Mouse (Mus musculus) layer of hippocampus, adult 2 months (tissue): ENCODE results near the gene Otop3. TPM values are rescaled to one million over a fixed set of nuclear protein-coding genes. Genes with fewer than 3 reads are reported as not detected.
A peak's percentile ranks its signal among the peaks of the same experiment; 100 is the strongest.

Experiments
- DNase-seq, 2 experiments: peaks; one replicate each; pipeline ENCODE4 v3.0.0; 2022; ENCODE audit warnings: low spot score in 2 of 2
- H3K27ac ChIP-seq: fragments of 200-600 bp; 2 replicates; pipeline ENCODE4 v1.8.1; 2022
- H3K4me3 ChIP-seq: fragments of 200-600 bp; 2 replicates; pipeline ENCODE4 v1.8.1; 2022; ENCODE audit warnings: mild to moderate bottlenecking
- CTCF ChIP-seq: fragments of 200-600 bp; conservative IDR thresholded peaks from 2 replicates; pipeline ENCODE4 v1.8.1; 2022; ENCODE audit warnings: antibody characterized with exemption, mild to moderate bottlenecking, moderate library complexity
- total RNA-seq, 2 experiments: library from RNA; stranded (reverse); gene quantifications; 2 replicates each; pipeline ENCODE4 v1.2.3; 2021

Gene Otop3
- total RNA-seq, 2 experiments from 2014 or later, result 0.20 TPM; not detected in 1

DNA sequence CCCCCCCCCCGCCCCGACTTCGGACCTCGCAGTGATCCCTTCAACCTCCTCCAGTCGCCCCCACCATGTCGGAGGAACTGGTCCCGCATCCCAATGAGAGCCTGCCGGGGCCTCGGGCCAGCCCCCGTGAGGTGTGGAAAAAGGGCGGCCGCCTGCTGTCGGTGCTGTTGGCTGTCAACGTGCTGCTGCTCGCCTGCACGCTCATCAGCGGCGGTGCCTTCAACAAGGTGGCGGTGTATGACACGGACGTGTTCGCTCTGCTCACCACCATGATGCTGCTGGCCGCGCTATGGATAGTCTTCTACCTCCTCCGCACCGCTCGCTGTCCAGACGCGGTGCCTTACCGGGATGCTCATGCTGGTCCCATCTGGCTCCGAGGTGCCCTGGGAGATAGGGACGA, 11.2 kb upstream of the Otop3 start:
- H3K27ac ChIP-seq, result no peak overlapping the region
- TF ChIP-seq CTCF, result no peak
- no peak for DNase-seq
- H3K4me3 ChIP-seq, result no peak overlapping the region

DNA sequence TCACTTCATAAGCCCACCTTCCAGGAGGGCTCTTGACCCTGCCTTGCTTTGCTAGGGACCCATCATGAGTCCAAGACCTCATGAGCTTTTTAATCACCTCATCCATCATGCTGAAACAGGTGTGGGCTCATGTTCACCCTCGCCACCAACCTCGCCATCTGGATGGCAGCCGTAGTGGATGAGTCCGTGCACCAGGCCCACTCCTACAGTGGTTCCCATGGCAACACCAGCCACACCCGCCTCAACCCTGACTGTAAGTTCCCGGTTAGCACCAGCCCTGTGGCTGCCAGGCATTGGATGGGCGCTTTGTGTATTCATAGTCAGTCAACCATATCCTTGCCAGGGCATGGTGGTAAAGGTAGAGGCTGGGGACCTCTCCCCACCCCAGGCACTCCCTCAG, 7.8 kb upstream of the Otop3 start:
- DNase-seq, result peak in 1 of 2 experiments; percentile 27
- no peak overlapping the region for H3K27ac ChIP-seq
- no peak for TF ChIP-seq CTCF
- H3K4me3 ChIP-seq, result no peak overlapping the region

DNA sequence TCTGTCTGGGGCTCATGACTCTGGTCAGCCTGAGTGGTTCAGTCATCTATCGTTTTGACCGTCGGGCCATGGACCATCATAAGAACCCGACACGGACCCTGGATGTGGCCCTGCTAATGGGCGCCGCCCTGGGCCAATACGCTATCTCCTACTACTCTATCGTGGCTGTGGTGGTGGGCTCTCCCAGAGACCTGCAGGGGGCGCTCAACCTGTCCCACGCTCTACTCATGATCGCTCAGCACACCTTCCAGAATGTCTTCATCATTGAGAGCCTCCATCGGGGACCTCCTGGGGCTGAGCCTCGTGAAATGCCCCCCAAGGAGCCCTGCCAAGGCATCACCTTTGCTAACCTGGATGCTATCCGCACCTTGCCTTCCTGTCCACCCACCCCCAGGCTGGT, 5.2 kb upstream of the Otop3 start:
- H3K4me3 ChIP-seq, result no peak overlapping the region
- no peak for DNase-seq
- H3K27ac ChIP-seq, result no peak overlapping the region
- TF ChIP-seq CTCF, result peak; percentile 56

DNA sequence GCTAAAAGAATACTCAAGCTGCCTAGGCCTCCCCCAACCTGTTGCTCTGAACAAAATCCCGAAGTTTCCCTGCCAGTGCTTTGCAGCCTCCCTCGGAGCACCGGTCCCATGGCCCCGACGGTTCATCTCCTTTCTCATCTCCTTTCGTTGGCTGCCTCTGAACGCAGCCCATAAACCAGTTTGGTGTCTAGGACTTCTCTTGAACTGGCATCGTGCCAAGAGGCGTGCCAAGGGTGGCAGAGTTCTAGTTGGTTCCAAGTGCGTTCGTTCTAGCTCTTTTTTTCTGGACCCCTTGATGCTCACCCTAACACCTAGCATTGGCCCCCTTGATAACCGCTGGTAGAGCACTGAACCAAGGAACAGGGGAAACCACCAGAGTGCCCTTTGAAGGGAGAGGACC, 692 bp downstream of the Otop3 start:
- no peak overlapping the region for H3K27ac ChIP-seq
- no peak for DNase-seq
- no peak overlapping the region for H3K4me3 ChIP-seq
- TF ChIP-seq CTCF, result no peak

DNA sequence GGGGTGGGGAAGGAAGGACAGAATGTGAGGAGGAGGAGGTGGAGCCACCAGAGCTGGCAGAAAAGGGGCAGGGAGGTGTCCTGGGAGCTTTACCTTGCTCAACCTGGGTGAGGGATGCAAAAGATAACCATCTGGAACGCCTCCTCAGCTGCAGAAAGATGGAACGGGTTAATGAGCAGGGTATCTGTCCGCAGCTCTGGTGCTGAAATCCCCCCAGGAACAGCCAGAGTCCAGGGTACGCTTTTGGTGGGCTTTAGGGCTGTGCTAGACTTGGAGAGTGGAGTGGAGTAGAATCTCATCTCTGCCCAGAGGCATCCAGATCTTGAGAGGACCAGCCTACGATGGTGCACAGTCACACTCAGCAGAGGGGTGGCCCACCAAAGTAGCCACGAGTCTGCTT, 1.6 kb downstream of the Otop3 start:
- no peak for TF ChIP-seq CTCF
- no peak overlapping the region for H3K4me3 ChIP-seq
- DNase-seq, result no peak
- no peak overlapping the region for H3K27ac ChIP-seq

DNA sequence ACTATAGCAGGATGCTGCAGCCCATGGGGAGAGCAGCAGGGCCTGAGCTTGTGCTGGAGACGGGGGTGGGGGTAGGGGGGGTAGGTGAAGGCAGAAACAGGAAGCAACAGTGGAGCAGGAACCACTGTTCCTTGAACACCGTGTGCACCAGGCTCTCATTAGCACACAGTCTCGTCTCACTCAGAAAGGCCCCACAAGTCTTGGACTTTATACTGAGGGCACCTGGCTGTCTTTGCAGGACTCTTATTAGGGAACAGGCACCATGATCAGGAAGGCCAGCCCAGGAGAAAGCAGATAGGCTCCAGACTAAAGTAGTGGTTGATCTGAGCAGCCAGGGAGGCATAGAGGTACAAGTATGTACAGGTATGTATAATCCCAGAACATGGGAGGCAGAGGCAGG, 2.8 kb downstream of the Otop3 start:
- no peak for DNase-seq
- no peak overlapping the region for H3K27ac ChIP-seq
- TF ChIP-seq CTCF, result no peak
- H3K4me3 ChIP-seq, result no peak overlapping the region

DNA sequence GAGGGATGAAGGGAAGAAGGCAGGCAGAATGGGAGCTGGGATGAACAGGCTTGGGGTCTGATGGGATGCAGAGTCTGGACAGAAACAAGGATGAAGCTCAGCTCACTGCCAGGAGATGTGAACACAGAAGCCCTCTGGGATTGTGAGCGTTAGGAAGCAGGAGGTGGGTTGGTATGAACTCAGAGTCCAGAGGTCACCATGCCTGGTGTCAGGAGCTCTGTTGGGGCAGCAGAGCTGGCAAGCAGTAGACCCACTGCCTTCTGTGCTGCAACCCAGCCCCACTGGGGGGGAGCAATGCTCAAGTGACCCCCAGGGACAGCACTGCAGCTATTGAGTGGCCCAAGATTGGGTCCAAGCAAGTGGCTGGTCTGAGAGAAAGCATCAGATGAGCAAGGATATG, 3.3 kb downstream of the Otop3 start:
- no peak overlapping the region for H3K4me3 ChIP-seq
- no peak for DNase-seq
- no peak for TF ChIP-seq CTCF
- H3K27ac ChIP-seq, result no peak overlapping the region

DNA sequence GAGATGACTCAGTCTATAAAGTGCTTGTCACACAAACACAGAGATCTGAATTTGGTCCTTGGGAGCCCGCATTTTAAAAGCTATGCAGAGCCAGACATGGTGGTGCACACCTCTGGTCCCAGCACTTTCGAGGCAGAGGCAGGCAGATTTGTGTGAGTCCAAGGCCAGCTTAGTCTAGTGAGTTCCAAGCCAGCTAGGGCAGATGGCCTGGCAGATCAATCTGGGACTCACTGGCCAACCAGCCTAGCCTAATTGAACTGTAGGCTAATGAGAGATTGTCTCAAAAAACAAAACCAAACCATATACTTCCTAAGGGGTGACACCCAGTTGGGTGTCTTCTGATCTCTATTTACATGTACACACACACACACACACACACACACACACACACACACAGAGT, 6.7 kb downstream of the Otop3 start:
- no peak for DNase-seq
- Histone ChIP-seq H3K27ac (no peak overlapping the region), H3K4me3 (no peak overlapping the region)
- TF ChIP-seq CTCF, result no peak

DNA sequence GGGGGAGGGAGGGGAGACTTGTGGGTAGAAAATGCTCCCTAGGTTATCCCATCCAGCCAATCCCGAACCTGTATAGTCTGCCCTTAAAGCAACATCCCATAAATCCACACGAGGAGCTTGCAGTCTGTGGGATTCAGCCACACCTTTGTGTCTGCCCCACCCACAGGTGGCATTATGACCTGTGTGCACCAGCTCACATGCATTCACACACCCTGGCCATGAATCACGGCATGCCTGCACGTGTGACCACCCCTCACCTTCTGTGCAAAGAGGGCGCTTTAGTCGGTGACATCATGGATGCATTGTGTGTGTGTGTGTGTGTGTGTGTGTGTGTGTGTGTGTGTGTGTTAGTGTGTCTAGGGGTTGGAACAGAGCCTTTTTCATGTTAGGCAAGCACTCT, 7.3 kb downstream of the Otop3 start:
- H3K4me3 ChIP-seq, result no peak overlapping the region
- H3K27ac ChIP-seq, result no peak overlapping the region
- TF ChIP-seq CTCF, result no peak
- no peak for DNase-seq

DNA sequence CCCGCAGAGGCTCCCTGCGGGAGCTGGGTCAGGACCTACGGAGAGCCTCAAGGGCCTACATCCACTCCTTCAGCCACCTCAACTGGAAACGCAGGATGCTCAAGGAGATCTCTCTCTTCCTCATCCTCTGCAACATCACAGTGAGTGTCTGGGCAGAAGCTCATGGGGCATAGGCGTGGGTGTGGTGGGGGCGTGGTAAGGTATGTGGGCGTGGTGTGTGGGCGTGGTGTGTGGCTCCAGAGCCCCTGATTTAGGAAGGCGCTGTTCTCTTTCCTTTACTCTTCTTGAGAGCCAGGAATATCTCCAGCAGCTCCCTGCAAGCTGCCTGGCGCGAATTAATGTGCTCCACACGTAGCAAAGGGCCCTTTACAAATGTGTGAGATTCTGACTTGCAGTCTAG, 10.4 kb downstream of the Otop3 start:
- Histone ChIP-seq H3K4me3 (no peak overlapping the region), H3K27ac (no peak overlapping the region)
- DNase-seq, result no peak
- TF ChIP-seq CTCF, result no peak

DNA sequence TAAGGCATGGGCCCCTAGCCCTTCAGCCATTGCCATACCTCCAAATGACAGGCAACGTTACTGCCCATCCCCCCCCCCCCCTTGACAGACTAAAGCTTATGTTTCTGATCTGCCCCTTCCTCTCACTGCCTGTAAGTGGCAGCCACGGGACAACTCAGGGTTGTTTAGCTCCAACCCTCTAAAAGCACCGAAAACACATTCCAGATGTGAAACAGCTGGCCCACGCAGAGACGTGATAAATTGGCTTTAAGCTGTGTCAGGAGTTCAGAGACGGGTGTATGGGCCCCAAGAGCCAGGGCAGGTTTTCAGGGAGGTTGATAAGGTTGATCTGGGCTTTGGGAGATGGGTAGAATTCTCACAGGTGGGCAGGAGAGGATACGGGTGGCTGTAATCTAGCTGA, 11.0 kb downstream of the Otop3 start:
- no peak for DNase-seq
- no peak for TF ChIP-seq CTCF
- Histone ChIP-seq H3K27ac (no peak overlapping the region), H3K4me3 (no peak overlapping the region)

DNA sequence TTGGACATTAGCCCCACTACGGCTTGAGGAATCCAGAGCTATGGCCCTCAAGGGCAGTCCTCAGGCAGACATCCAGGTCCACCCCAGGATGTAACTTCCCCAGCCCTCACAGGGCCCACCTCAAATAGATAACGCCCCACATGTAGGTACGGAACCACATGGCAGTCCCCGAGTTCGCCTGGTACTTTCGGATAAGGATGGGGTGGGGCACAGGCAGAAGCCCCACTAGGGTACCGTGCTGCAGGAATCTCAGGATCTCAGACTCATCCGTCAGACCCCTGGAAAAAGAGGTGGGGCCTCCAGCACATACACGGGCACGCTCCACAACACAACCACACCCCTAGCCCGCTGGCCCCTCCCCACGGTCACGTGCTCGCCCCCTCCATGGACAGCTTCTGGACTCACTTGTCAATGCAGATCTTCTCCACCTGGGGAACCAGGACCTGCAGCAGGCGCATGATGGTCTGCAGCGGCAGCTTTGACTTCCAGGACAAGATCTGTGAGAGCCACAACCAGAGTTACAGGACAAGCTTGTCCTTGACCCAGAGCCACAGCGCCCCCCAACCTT, 14.2 kb downstream of the Otop3 start:
- Histone ChIP-seq H3K4me3 (no peak overlapping the region), H3K27ac (no peak overlapping the region)
- no peak for TF ChIP-seq CTCF
- no peak for DNase-seq

DNA sequence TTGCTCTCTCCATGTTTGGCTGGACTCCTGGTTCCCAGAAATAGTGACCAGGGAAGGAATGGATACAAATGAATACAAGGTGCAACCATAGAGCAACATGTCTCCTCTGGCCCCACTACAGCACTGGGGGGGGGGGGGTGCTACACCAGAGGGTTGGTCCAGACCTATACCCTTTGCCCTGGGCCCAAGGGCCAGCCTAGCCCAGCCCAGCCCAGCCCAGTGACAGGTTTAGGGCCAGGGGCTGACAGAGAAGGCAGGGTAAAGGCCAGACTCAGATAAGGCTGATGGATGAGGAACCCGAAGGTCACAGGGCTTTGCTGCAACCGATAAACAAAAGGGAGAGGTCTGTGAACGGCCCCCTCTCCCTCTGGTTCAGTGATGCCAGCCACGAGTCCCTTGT, 15.4 kb downstream of the Otop3 start:
- no peak overlapping the region for H3K4me3 ChIP-seq
- no peak for TF ChIP-seq CTCF
- no peak for DNase-seq
- no peak overlapping the region for H3K27ac ChIP-seq

DNA sequence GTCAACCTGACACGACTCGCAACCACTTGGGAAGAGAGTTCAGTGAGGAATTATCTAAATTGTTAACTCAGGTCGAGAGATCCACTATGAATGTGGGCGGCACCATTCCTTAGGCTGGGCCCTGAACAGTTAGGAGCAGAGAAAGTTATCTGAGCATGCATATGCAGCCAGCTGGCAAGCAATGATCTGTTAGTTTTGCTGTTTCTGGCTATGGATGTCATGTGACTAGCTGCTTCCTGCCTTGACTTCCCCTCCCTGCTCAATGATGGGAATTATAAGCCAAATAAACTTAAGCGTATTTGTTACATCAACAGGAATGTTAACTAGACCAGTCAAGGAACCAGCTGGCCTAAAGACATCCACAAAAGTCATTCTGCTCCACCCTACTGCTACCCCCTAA, 18.8 kb downstream of the Otop3 start:
- no peak overlapping the region for H3K27ac ChIP-seq
- no peak overlapping the region for H3K4me3 ChIP-seq
- no peak for TF ChIP-seq CTCF
- DNase-seq, result no peak

DNA sequence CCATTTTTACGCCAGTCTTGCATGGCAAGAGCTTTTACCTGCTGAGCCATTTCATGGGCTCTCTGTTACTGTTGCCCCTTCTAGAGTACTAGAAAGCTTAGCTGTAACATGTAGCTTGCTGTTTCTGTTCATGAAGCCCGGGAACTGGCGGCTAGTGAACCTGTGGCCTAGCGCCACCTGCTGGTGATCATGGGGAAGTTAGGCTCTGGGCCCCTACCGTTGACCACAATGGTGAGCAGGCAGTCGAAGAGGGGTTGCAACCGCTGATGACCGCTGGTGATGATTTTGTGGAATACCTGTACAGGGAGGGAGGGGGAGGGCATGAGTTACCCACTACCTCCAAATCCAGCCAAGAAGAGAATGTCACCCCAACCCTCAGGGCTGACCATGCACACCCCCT, 19.7 kb downstream of the Otop3 start:
- Histone ChIP-seq H3K27ac (no peak overlapping the region), H3K4me3 (no peak overlapping the region)
- peak; percentile 94 for TF ChIP-seq CTCF
- DNase-seq, result peak in 1 of 2 experiments; percentile 72
